Mouse (Mus musculus) heart, adult 2 months (tissue): ENCODE results near the gene Nphp3.

Source experiments
- CTCF ChIP-seq: fragments of 200-600 bp; IDR thresholded peaks from 2 replicates; pipeline ENCODE4 v1.8.1; 2022; ENCODE audit warnings: antibody characterized with exemption, mild to moderate bottlenecking, moderate library complexity
- POLR2A ChIP-seq: fragments of 200-500 bp; IDR thresholded peaks from 2 replicates; pipeline ENCODE4 v1.6.1; 2011; ENCODE audit warnings: mild to moderate bottlenecking, low read depth, low read length, control low read depth; ENCODE audit not compliant: insufficient read depth

DNA sequence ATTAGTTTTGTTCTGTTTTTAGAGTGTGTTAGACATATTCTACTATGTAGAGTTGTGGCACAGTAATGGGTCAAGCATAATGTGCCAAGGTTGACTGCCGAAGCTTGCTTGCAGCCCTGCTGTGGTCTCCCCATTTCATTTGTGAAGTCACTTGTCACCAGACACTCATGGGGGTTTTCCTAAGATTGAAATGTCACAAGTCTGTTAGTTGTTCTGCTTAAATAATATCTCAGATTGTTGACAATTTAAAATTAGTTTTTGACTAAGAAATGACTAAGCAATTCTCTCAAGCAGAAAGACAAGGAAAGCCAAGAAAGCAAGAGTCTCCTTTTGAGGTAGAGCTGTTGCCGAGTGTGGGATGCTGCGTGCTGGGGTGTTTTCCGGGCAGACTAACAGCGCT, 90.6 kb downstream of the Nphp3 start:
- TF ChIP-seq POLR2A (no peak), CTCF (no peak)
